Mouse (Mus musculus) C2C12 (cell line): Measurements from ENCODE around the gene Gm21885. TPM values are rescaled to one million over a fixed set of nuclear protein-coding genes. Genes with fewer than 3 reads are reported as not detected.

Experiments used
- H3K27me3 ChIP-seq: one replicate; pipeline ENCODE4 v1.6.1; 2011; ENCODE audit not compliant: control insufficient read depth, insufficient read depth, insufficient read length
- H3K36me3 ChIP-seq: one replicate; pipeline ENCODE4 v1.6.1; 2011; ENCODE audit not compliant: control insufficient read depth, insufficient read depth
- H3K4me3 ChIP-seq: one replicate; pipeline ENCODE4 v1.5.1; 2011; ENCODE audit warnings: mild to moderate bottlenecking, control low read depth; ENCODE audit not compliant: poor library complexity, insufficient read depth, severe bottlenecking
- H3K79me2 ChIP-seq: one replicate; pipeline ENCODE4 v1.6.1; 2011; ENCODE audit not compliant: control insufficient read depth, insufficient read depth
- H3K79me3 ChIP-seq: one replicate; pipeline ENCODE4 v1.6.1; 2011; ENCODE audit warnings: low read depth, control low read depth
- H3ac ChIP-seq: one replicate; pipeline ENCODE3; 2011; ENCODE audit warnings: low read depth; ENCODE audit not compliant: control insufficient read depth, insufficient read length
- CEBPB ChIP-seq: IDR thresholded peaks from one replicate; pipeline ENCODE4 v1.6.1; 2011; ENCODE audit warnings: low read depth, mild to moderate bottlenecking, control low read depth, moderate library complexity
- CTCF ChIP-seq: IDR thresholded peaks from one replicate; pipeline ENCODE4 v1.5.1; 2011; ENCODE audit not compliant: control insufficient read depth, insufficient read depth, insufficient read length
- FOSL1 ChIP-seq: IDR thresholded peaks from one replicate; pipeline ENCODE4 v1.8.0; 2011; ENCODE audit warnings: mild to moderate bottlenecking, low read length; ENCODE audit not compliant: poor library complexity, insufficient read depth, severe bottlenecking
- MAX ChIP-seq: IDR thresholded peaks from one replicate; pipeline ENCODE4 v1.6.1; 2011; ENCODE audit warnings: mild to moderate bottlenecking, control low read depth
- MYOD1 ChIP-seq: IDR thresholded peaks from one replicate; pipeline ENCODE4 v1.6.1; 2011; ENCODE audit warnings: low read depth; ENCODE audit not compliant: control insufficient read depth, insufficient read length
- MYOG ChIP-seq: IDR thresholded peaks from one replicate; pipeline ENCODE4 v1.6.1; 2011; ENCODE audit not compliant: control insufficient read depth, insufficient read length; ENCODE audit errors: extremely low read depth
- USF1 ChIP-seq: IDR thresholded peaks from one replicate; pipeline ENCODE4 v1.6.1; 2011; ENCODE audit warnings: low read depth, mild to moderate bottlenecking, control low read depth, moderate library complexity
- polyA plus RNA-seq: library from polyadenylated mRNA; unstranded; fragments of >200 nt; fragmentation: generic; extraction: Trizol; gene quantifications from one replicate; pipeline ENCODE4 v1.2.1, GENCODE M21; 2012; ENCODE audit warnings: missing spikeins

The Gm21885 gene
- polyA plus RNA-seq, 1 experiment = not detected

DNA sequence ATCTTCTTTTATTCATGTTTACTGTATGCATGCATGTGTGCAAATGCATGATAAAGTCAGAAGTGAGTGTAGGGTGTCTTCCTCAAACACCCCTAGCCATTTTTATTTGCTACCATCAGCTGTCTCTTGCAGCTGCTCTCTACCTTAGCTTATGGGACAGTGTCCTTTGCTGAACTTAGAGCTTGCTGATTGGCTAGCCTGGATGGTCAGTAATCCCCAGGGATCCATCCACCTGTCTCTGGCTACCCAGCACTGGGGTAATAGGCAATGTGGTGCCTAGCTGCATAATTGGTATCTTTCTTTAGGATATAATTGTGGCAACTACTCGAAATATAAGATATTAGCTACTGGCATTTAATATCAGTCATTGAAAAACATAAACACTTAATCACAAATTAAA lies 31.1 kb downstream of the Gm21885 start:
- TF ChIP-seq MYOD1 = no peak
- TF ChIP-seq CTCF = no peak
- no peak for TF ChIP-seq USF1
- no peak for TF ChIP-seq CEBPB
- TF ChIP-seq MAX = no peak
- no peak for TF ChIP-seq MYOG
- TF ChIP-seq FOSL1 = no peak
- Histone ChIP-seq H3K79me3 (peaks cover 99% of the 10 kb centered on the region), H3K36me3 (peaks cover 33% of the 10 kb centered on the region), H3K4me3 (no peak overlapping the region), H3K79me2 (peaks cover 100% of the 10 kb centered on the region), H3K27me3 (no peaks in the 10 kb centered on the region), H3ac (no peak overlapping the region)

DNA sequence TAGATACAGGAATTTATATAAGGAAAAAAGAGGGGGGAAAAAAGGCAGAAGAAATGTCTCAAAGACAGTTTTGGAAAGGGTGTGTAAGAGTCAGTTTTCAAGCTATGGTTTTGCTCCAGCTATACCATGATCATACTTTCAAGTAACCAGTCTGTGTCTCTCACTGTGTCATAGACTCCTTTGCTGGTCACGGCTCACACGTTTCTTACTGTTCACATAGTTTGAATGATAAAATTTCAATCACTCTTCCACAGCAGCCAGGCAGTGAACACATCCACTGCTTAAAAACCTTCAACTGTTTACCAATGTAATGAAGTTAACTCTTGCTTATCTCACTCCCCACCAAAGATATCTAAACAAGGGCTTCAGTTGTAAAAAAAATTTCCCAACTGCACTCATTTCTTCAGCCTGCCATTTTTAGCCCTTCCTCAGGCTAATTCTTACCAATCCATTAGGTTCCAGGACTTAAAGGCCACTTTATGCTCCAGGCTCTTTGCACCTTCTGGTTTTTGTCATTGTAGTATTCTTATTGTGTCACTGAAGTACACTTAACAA lies 32.5 kb downstream of the Gm21885 start:
- H3K27me3 ChIP-seq = no peaks in the 10 kb centered on the region
- no peak for TF ChIP-seq CEBPB
- TF ChIP-seq MAX = no peak
- no peak for TF ChIP-seq FOSL1
- no peak for TF ChIP-seq CTCF
- no peak for TF ChIP-seq USF1
- TF ChIP-seq MYOG = no peak
- no peak for TF ChIP-seq MYOD1
- H3ac ChIP-seq = no peak overlapping the region
- H3K79me3 ChIP-seq = peaks cover 99% of the 10 kb centered on the region
- H3K4me3 ChIP-seq = no peak overlapping the region
- H3K79me2 ChIP-seq = peaks cover 100% of the 10 kb centered on the region
- H3K36me3 ChIP-seq = peaks cover 28% of the 10 kb centered on the region

DNA sequence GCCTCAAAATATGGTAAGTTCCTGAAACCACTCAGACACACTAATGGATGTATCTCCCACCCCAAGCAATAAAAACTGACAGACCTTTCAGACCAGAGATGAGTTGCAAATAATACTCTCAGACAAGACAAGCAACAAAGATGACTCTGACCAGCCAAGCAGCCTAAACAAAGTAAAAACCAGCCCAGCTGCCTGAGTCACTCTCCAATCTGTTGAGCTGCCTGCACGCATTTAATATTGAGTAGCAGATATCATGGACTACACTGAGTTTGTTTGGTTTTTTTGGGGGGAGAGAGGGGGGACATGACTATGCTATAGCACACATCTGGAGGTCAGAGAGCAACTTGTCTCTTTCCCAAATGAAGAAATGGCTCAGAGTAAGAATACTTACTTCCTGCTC lies 33.6 kb downstream of the Gm21885 start:
- peaks cover 25% of the 10 kb centered on the region for H3K36me3 ChIP-seq
- no peaks in the 10 kb centered on the region for H3K27me3 ChIP-seq
- H3K79me2 ChIP-seq = peaks cover 100% of the 10 kb centered on the region
- TF ChIP-seq MYOD1 = no peak
- no peak for TF ChIP-seq USF1
- no peak for TF ChIP-seq MAX
- no peak for TF ChIP-seq CTCF
- TF ChIP-seq CEBPB = no peak
- no peak for TF ChIP-seq FOSL1
- no peak for TF ChIP-seq MYOG
- peaks cover 100% of the 10 kb centered on the region for H3K79me3 ChIP-seq
- H3ac ChIP-seq = no peak overlapping the region
- no peak overlapping the region for H3K4me3 ChIP-seq

DNA sequence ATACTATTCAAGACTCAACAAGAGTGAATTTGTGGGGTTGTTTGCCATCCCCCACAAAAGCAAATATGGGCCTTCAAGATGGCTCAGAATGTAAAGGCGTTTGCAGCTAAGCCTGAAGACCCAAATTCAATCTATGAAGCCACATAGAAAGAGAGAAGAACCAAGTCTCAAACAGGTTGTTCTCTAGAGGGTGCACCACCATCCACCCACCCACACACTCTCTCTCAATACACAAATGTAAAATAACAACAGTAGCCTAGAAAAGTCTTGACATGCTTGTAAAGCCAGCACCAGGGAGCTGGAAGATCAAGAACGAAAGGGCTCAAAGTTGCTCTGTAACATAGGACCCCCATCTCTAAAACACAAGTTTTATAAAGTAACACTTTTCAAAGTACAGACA lies 34.9 kb downstream of the Gm21885 start:
- H3K79me2 ChIP-seq = peaks cover 100% of the 10 kb centered on the region
- no peak overlapping the region for H3K4me3 ChIP-seq
- no peak overlapping the region for H3ac ChIP-seq
- H3K79me3 ChIP-seq = peaks cover 99% of the 10 kb centered on the region
- no peaks in the 10 kb centered on the region for H3K27me3 ChIP-seq
- H3K36me3 ChIP-seq = peaks cover 19% of the 10 kb centered on the region
- TF ChIP-seq CTCF (no peak), MAX (no peak), USF1 (no peak), MYOG (no peak), CEBPB (no peak), FOSL1 (no peak), MYOD1 (no peak)

DNA sequence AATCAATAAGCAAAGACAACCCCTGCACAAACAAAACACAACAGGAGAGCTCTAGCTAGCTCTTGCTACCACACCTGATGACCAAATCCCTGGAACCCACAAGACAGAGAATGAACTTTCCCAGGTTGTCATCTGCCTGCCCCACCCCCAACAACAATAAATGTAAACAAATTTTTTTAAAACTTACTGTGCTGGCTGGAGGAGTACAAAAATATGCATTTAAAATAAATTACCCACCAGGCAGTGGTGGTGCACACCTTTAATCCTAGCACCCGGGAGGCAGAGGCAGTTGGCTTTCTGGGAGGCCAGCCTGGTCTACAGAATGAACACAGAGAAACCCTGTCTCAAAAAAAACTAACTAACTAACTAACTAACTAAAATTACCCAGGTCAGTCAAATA lies 35.3 kb downstream of the Gm21885 start:
- Histone ChIP-seq H3K79me2 (peaks cover 98% of the 10 kb centered on the region), H3K4me3 (no peak overlapping the region), H3ac (no peak overlapping the region), H3K27me3 (no peaks in the 10 kb centered on the region), H3K79me3 (peaks cover 94% of the 10 kb centered on the region), H3K36me3 (peaks cover 18% of the 10 kb centered on the region)
- TF ChIP-seq FOSL1 (no peak), USF1 (no peak), MAX (no peak)

DNA sequence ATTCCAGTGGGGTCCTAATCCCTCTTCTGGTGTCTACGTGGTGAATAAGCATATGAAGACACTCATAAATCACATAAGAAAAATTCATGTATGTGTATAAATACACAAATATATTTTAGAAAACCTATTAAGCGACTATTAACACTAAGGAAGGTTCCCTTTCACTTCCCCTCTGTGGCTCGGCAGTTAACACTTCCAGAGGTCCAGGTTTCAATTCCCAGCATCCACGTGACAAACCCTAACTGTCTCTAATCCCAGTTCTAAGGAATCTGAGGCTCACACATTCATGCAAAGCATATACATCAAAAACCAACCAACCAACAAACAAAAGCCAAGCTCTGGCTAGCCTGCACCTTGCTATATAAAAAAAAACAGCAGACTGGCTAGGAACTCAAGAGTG lies 35.8 kb downstream of the Gm21885 start:
- H3ac ChIP-seq = no peak overlapping the region
- H3K79me3 ChIP-seq = peaks cover 89% of the 10 kb centered on the region
- TF ChIP-seq MYOD1 (no peak), USF1 (no peak), FOSL1 (no peak), CEBPB (no peak)
- peaks cover 93% of the 10 kb centered on the region for H3K79me2 ChIP-seq
- no peaks in the 10 kb centered on the region for H3K27me3 ChIP-seq
- H3K36me3 ChIP-seq = peaks cover 18% of the 10 kb centered on the region
- H3K4me3 ChIP-seq = no peak overlapping the region
